Comparison of ENCODE assay signal across 1 mouse cellular context in genomic region chr12:85485890-85486765, GRCm38 (mm10).
TF ChIP-seq lines count a peak whose summit lies in the region.

No protein-coding gene starts in this region.

TF ChIP-seq in CH12.LX, 34 proteins besides CTCF, POLR2A, EP300 and RAD21 (continued from another document):
- TF ChIP-seq MAZ (IDR thresholded peaks at IDR 0.05; ENCODE audit: low read depth, low read length) (peak; percentile 100), E2F4 (IDR thresholded peaks at IDR 0.05; ENCODE audit: insufficient replicate concordance, low read depth, low read length) (no peak), TBP (conservative IDR thresholded peaks at IDR 0.05; ENCODE audit: low read depth, low read length) (no peak), MXI1 (IDR thresholded peaks at IDR 0.05; ENCODE audit: low read depth, low read length) (peak; percentile 84; the same call in 1 of the 2 replicates), USF1 (IDR thresholded peaks at IDR 0.05; ENCODE audit: low read depth, low read length) (no peak), POLR2AphosphoS2 (IDR thresholded peaks at IDR 0.05; ENCODE audit: low read depth, low read length) (no peak), JUN (IDR thresholded peaks at IDR 0.05; ENCODE audit: insufficient read depth, low read depth, low read length) (no peak), BHLHE40 (IDR thresholded peaks at IDR 0.05; ENCODE audit: low read depth, low read length) (no peak), SMC3 (IDR thresholded peaks at IDR 0.05; ENCODE audit: low read depth, low read length) (no peak), TCF12 (IDR thresholded peaks at IDR 0.05; ENCODE audit: low read depth, low read length) (no peak), MYC (IDR thresholded peaks at IDR 0.05; ENCODE audit: low read depth, low read length) (no peak), UBTF (IDR thresholded peaks at IDR 0.05; ENCODE audit: low read depth, low read length) (no peak), MEF2A (IDR thresholded peaks at IDR 0.05; ENCODE audit: borderline replicate concordance, low read depth, low read length) (no peak), KAT2A (IDR thresholded peaks at IDR 0.05; ENCODE audit: insufficient replicate concordance, low read length) (peak; percentile 78; the same call in 1 of the 2 replicates), GABPA (IDR thresholded peaks at IDR 0.05; ENCODE audit: insufficient replicate concordance, low read depth, low read length) (no peak), SIN3A (IDR thresholded peaks at IDR 0.05; ENCODE audit: low read length) (peak; percentile 75), CHD1 (IDR thresholded peaks at IDR 0.05; ENCODE audit: low read depth, low read length) (no peak)
